Mouse (Mus musculus) liver, embryonic 11.5 days (tissue): ENCODE measurements around the gene Ezh2. TPM values are rescaled to one million over a fixed set of nuclear protein-coding genes. Genes with fewer than 3 reads are reported as not detected.

ENCODE experiments used
- ATAC-seq: fragments of 200-750 bp; cut with Nextera tagmentation; replicated peaks from 2 replicates; pipeline ENCODE4 v1.8.0; 2017; ENCODE audit warnings: moderate number of reproducible peaks, mild to moderate bottlenecking, moderate TSS enrichment, moderate library complexity; ENCODE audit not compliant: low FRiP score
- DNase-seq: peaks from one replicate; pipeline ENCODE4 v3.0.0-alpha.2; 2017; ENCODE audit warnings: low spot score
- H3K27ac ChIP-seq: fragments of 300-500 bp; sonication (generic); 2 replicates; pipeline ENCODE4 v1.5.1; 2014; ENCODE audit warnings: mild to moderate bottlenecking, low read depth, low read length, control low read depth
- H3K27me3 ChIP-seq: fragments of 300-500 bp; sonication (generic); replicated peaks from 2 replicates; pipeline ENCODE4 v1.6.1; 2014; ENCODE audit warnings: low read length, mixed read lengths; ENCODE audit not compliant: control insufficient read depth, insufficient read depth
- H3K36me3 ChIP-seq: fragments of 300-500 bp; sonication (generic); 2 replicates; pipeline ENCODE4 v1.6.1; 2014; ENCODE audit warnings: mild to moderate bottlenecking, low read length, moderate library complexity, mixed read lengths; ENCODE audit not compliant: control insufficient read depth, insufficient read depth
- H3K4me1 ChIP-seq: fragments of 300-500 bp; sonication (generic); replicated peaks from 2 replicates; pipeline ENCODE4 v1.6.1; 2014; ENCODE audit warnings: low read length, mixed read lengths; ENCODE audit not compliant: control insufficient read depth, insufficient read depth
- H3K4me2 ChIP-seq: fragments of 300-500 bp; sonication (generic); 2 replicates; pipeline ENCODE4 v1.6.1; 2014; ENCODE audit warnings: mild to moderate bottlenecking, control low read depth, moderate library complexity
- H3K4me3 ChIP-seq: fragments of 300-500 bp; sonication (generic); 2 replicates; pipeline ENCODE4 v1.5.1; 2014; ENCODE audit warnings: low read depth, low read length, control low read depth
- H3K9ac ChIP-seq: fragments of 300-500 bp; sonication (generic); 2 replicates; pipeline ENCODE4 v1.6.1; 2014; ENCODE audit warnings: low read depth, low read length, control low read depth
- H3K9me3 ChIP-seq: fragments of 300-500 bp; sonication (generic); 2 replicates; pipeline ENCODE4 v1.6.1; 2016; ENCODE audit warnings: low read length, inconsistent platforms, mixed read lengths; ENCODE audit not compliant: control insufficient read depth
- WGBS: fragments of 180-500 bp; shearing (Covaris S2); extraction: QIAGEN DNeasy Blood & Tissue Kit; methylation state at CpG from one replicate; pipeline ENCODE4 v1.1.7; 2014; 5-methylcytosine and 5-hydroxymethylcytosine counted together
- polyA plus RNA-seq: library from polyadenylated mRNA; unstranded; fragments of >200 nt; fragmentation: Nextera tagmentation; extraction: Ambion mirVana; gene quantifications from 2 replicates; pipeline ENCODE4 v1.2.1, GENCODE M21; 2014

The Ezh2 gene
- polyA plus RNA-seq, 1 experiment from 2014 or later, result 81.6 TPM

DNA sequence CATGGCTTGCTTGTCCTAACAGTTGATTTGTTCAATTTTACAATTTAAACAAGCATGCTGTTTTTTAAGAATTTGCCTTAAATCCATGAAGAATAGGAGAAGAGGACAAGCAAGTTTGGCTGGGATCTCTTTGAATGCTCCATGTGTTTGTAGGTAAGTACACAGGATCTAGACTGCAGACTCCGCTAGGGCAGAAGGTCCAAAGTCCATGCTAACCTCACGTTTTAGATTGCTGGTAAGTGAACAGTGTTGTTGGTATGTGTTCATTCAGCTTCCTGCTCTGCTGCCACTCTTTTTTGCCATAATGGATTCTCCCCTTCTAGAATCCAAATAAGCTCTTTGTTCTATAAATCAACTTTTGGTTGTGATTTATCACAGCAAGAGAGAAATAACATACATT is 68.0 kb downstream of the Ezh2 start:
- no peak overlapping the region for H3K9ac ChIP-seq
- no peak overlapping the region for H3K4me2 ChIP-seq
- no peaks in the 10 kb centered on the region for H3K4me1 ChIP-seq
- H3K27me3 ChIP-seq, result no peaks in the 10 kb centered on the region
- no peak overlapping the region for H3K27ac ChIP-seq
- WGBS, result 75% methylated on average over 2 of the region's 2 CpGs
- no peak for DNase-seq
- H3K4me3 ChIP-seq, result no peak overlapping the region
- peaks cover 38% of the 10 kb centered on the region for H3K36me3 ChIP-seq
- H3K9me3 ChIP-seq, result no peaks in the 10 kb centered on the region
- ATAC-seq, result no peak

GRCm38 (mm10) chr6:47526446-47526845 is 68.7 kb downstream of the Ezh2 start:
- DNase-seq, result no peak
- Histone ChIP-seq H3K9ac (no peak overlapping the region), H3K27ac (no peak overlapping the region), H3K4me1 (no peaks in the 10 kb centered on the region), H3K36me3 (peaks cover 41% of the 10 kb centered on the region), H3K4me3 (no peak overlapping the region), H3K27me3 (no peaks in the 10 kb centered on the region), H3K4me2 (no peak overlapping the region), H3K9me3 (no peaks in the 10 kb centered on the region)
- no peak for ATAC-seq
- 87% methylated on average over 4 of the region's 4 CpGs for WGBS

DNA sequence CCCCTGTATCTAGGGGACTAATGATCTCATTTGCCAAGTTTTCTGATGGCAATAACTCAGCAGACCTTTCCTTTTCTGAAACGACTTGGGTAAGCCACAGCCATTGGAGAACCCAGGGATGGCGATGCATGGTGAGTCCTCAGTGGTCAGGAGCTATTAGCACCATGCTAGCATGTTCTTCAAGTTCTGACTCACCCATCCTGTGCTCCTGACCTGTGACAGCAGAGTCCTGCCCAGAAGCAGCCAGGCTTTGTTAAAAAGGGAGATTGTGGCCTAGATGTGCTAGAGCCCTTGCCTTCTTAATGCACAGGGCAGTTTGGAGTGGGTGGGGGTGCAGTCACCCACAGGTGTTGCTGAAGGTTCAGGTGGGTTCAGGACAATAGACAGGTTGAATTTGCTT is 70.1 kb downstream of the Ezh2 start:
- no peak for ATAC-seq
- Histone ChIP-seq H3K9me3 (no peaks in the 10 kb centered on the region), H3K27ac (no peak overlapping the region), H3K4me3 (no peak overlapping the region), H3K27me3 (no peaks in the 10 kb centered on the region), H3K9ac (no peak overlapping the region), H3K4me1 (no peaks in the 10 kb centered on the region), H3K36me3 (peaks cover 41% of the 10 kb centered on the region), H3K4me2 (no peak overlapping the region)
- DNase-seq, result no peak
- WGBS, result 87% methylated on average over 2 of the region's 2 CpGs

GRCm38 (mm10) chr6:47522431-47522830 is 72.7 kb downstream of the Ezh2 start:
- Histone ChIP-seq H3K9ac (no peak overlapping the region), H3K27me3 (no peaks in the 10 kb centered on the region), H3K4me3 (no peak overlapping the region), H3K4me1 (no peaks in the 10 kb centered on the region), H3K4me2 (no peak overlapping the region), H3K27ac (no peak overlapping the region), H3K36me3 (peaks cover 48% of the 10 kb centered on the region), H3K9me3 (no peaks in the 10 kb centered on the region)
- DNase-seq, result no peak
- WGBS, result 93% methylated on average over 3 of the region's 3 CpGs
- ATAC-seq, result no peak

GRCm38 (mm10) chr6:47520030-47520429 is 75.1 kb downstream of the Ezh2 start:
- Histone ChIP-seq H3K27ac (no peak overlapping the region), H3K27me3 (no peaks in the 10 kb centered on the region), H3K9ac (no peak overlapping the region), H3K9me3 (no peaks in the 10 kb centered on the region), H3K4me2 (no peak overlapping the region), H3K36me3 (peaks cover 46% of the 10 kb centered on the region), H3K4me3 (no peak overlapping the region), H3K4me1 (no peaks in the 10 kb centered on the region)
- no peak for ATAC-seq
- no peak for DNase-seq
- 85% methylated on average over 2 of the region's 2 CpGs for WGBS

GRCm38 (mm10) chr6:47494562-47494961 is 100.6 kb downstream of the Ezh2 start:
- Histone ChIP-seq H3K27me3 (no peaks in the 10 kb centered on the region), H3K9me3 (no peaks in the 10 kb centered on the region), H3K27ac (no peak overlapping the region), H3K36me3 (0 out of 2 replicates have a peak, but pooled peaks cover 3% of the 10 kb centered on the region), H3K4me3 (no peak overlapping the region), H3K9ac (no peak overlapping the region), H3K4me2 (no peak overlapping the region), H3K4me1 (no peaks in the 10 kb centered on the region)
- DNase-seq, result no peak
- 88% methylated on average over 4 of the region's 4 CpGs for WGBS
- no peak for ATAC-seq

DNA sequence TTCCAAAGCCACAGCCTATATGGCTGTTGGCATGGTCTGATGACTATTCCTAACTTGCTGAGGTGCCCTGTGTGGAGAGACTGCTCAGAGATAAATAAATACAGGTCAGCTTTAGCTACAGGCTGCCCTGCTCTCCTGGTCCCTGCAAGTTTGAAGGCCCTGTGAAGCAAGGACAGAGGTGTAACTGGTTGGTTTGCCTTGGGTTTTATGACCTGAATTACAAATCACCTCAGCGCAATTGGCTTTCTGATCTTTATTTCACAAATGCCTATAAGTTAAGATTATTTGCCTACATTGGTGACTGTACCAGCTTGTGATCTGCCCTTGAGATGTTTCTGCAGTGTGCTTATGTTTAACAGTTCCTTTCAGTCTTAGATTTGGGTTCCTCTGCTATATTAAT is 113.1 kb downstream of the Ezh2 start:
- DNase-seq (no peak), ATAC-seq (no peak)
- H3K4me2 ChIP-seq, result no peak overlapping the region
- no peaks in the 10 kb centered on the region for H3K9me3 ChIP-seq
- 94% methylated on average over 1 of the region's 1 CpGs for WGBS
- no peak overlapping the region for H3K4me3 ChIP-seq
- no peak overlapping the region for H3K27ac ChIP-seq
- no peaks in the 10 kb centered on the region for H3K27me3 ChIP-seq
- H3K9ac ChIP-seq, result no peak overlapping the region
- H3K36me3 ChIP-seq, result no peaks in the 10 kb centered on the region
- H3K4me1 ChIP-seq, result no peaks in the 10 kb centered on the region

Other genes starting within 250 kb of the Ezh2 start
- 139 and 141 TPM in 2 replicates for gene Cul1, start 141.9 kb downstream of the Ezh2 start, polyA plus RNA-seq
- 233 and 252 TPM in 2 replicates for gene Pdia4, start 218.1 kb upstream of the Ezh2 start, polyA plus RNA-seq
- gene Zfp786, start 235.5 kb upstream of the Ezh2 start, polyA plus RNA-seq, result 0.90 and 1.3 TPM in 2 replicates
- 5.6 and 5.8 TPM in 2 replicates for gene Zfp398, start 240.3 kb upstream of the Ezh2 start, polyA plus RNA-seq